Mouse (Mus musculus) frontal cortex, postnatal 14 days (tissue): ENCODE results near the gene Ror1.

Experiments
- DNase-seq, 2 experiments: peaks; one replicate each; pipeline ENCODE4 v3.0.0; 2022; ENCODE audit warnings: low spot score in 2 of 2

Ror1 gene

DNA sequence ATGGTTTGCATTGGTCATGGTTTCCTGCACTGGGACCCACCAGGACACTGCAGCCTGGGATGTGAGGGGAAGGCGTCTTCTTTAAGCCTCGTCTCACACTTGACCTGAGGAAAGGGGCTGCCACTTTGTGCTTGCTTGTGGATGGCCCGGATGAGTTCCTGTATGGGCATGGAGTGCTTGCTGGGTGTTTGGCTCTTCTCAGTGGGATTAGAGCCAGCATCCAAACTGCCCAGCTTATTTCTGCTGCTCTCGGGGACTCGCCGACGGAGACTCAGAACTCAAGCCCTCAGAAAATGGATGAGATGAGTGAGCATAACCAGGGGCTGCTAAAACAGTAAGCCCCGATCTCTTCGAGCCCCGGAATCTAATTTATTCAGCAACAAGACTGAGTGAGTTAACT lies 157.1 kb downstream of the Ror1 start:
- no peak for DNase-seq

DNA sequence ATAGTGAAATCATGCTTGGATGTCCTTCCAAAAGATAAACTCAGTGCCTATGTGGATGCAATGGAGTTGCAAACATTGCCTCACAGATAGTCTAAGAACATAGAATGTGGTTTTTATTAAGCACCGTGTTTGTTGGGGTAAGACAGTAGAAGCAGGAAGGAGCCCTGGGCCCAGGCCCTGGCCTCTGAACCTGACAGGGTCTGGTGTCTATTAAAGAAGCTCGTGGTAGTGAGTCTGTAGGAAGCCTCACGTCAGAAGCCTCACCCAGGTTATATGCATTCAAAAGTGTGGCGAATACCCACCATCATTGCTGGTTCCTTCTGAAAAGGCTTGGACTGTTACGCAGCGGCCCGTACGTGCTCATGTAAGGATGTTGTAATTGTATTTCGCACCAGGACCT lies 157.8 kb downstream of the Ror1 start:
- no peak for DNase-seq

DNA sequence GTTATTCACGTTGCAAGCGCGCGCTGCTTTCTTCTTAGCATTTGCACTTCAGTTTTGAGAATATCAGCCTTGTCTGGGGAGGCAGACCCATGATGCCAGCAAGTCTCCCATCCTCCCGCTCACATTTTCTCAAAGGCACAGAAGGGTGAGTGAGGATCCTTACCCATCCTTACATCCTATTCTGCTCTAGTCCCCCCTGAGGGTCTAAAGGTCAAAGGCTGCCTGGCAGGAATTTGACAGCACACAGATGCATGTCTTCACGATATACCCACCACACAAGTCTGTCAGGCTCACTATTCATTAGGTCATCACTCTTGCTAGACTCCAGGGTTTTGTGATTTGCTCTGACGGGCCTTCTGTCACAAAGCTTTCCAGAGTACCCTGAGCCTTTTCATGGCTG lies 158.2 kb downstream of the Ror1 start:
- DNase-seq, result no peak

DNA sequence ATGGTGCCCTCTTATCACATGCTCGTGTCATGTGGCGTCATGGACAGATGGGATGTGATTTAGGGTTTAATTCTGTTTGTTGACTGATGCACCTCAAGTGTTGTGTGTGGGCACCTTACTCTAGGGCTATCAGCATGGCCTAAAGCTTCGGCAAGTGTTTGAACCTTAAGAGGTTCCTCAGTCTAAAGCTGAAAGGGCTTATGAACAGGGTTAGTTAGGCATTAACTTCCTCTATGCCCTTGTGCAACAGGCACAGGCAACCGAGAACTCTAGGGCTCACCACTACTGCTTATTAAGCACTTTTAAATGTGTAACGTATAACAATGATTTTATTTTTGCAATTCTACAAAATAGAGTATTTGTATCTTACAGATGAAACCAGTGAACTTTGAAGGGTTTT lies 162.9 kb downstream of the Ror1 start:
- DNase-seq, result no peak

DNA sequence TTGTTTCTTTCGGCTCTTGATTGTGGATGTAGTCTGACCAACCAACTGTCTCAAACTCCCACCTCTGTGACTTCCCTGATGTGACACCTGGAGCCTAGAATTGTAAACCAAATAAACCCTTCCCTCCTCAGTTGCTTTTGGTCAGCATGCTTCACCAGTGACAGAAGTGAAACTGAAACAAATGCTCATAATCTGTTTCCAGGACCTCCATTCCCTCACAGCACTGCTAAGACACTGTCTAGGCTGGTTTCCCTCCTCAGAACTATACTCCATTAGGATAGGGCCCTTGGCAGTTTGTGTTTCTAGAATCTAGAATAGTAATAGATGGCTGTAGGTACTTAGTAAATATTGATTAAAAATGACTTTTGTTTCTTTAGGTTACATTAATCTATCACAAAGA lies 168.3 kb downstream of the Ror1 start:
- no peak for DNase-seq

DNA sequence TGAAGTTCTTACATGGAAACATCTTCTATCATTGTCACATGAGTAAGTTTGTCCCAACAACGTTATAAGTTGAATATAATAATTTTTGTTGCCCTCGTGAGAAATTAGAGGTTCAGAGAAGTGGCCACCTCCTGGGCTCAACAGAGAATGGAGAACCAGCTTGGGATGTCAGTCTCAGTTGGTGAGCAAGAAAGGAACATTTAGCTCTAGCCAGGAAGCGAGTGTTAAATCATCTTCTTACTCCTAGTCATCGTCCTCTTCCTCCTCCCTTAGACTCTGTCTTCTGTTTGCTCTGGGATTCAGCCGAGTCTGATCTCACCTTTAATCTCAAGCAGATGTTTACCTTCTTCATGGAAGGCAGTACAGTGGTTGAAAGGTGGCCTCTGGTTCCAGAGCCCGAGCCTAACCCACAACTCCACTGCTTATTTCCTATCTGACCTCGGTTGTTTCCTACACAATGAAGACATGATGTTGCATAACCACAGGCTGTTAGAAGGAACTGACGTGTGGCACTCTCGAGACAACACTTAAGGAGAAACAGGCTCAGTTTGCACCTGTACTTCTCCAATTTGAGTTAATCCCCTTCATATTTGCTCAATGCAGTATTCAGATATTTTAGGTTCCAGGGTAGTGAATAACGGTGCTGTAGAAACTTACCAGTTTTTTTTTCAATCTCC lies 175.6 kb downstream of the Ror1 start:
- no peak for DNase-seq

DNA sequence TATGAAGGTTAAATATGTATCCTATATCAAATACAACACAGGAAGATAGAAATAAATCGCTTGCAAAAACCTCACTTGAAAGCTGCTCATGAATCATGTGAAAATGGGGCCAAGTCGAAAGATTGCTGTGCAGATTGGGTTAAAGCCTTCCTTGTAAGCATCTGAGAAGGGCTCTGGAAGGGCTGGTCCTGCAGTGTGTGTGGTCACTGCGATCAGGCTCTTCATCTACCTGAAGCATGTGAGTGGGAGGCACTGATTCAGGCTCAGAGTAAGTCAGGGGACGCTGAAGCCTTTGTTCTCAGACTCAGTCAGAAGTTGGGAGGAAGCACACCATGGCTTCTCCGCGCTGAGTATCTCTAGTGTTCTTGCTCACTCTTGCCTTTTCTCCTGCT lies 176.1 kb downstream of the Ror1 start:
- DNase-seq, result no peak

DNA sequence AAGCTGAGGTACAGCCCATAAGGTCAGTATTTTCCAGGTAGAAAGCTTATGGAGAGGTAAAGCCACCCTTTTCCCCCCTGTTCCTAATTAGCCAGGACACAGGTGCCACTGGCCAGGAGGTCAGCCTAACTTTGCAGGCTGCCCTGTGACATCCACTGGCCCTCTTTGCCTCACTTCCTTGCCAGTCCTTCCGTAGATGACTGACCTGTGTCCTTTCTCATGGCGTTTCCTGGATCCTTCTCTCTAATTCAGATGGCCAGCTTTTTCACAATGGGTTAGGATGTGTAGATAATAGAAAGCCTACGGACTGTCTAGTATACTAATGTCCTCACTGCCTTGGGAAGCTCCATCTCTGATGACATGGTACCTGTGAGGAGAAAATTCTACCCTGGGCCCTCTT lies 177.8 kb downstream of the Ror1 start:
- DNase-seq, result no peak

DNA sequence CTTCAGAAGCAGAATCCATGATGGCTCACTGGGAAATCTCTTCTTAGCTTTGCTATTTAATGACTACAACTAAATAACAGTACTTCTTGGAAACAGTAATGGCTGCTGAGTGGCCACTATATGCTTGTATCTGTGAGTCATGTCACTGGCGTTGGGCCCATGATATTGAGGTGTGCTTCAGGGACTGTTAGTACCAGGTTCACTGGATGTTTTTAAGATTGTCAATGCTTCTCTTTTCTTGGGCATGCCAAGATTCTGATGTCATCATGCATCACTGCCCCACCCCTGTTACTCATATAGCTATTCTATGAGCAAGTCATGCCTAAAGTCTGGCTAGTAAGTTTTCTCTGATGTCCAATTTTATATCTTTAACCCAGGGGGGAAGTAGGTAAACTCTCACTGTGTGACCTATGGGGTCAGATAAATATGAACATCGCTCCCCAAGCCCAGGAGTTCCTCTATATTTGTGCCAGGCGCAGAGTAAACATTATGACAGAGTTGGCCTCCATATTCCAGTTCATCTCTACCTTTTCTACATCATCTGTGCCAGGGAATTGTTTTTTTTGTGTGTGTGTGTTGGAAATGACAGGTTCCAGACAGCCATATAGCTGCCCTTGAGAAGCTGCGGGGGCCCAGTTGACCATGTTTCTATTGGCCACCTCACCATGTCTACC lies 178.4 kb downstream of the Ror1 start:
- no peak for DNase-seq

DNA sequence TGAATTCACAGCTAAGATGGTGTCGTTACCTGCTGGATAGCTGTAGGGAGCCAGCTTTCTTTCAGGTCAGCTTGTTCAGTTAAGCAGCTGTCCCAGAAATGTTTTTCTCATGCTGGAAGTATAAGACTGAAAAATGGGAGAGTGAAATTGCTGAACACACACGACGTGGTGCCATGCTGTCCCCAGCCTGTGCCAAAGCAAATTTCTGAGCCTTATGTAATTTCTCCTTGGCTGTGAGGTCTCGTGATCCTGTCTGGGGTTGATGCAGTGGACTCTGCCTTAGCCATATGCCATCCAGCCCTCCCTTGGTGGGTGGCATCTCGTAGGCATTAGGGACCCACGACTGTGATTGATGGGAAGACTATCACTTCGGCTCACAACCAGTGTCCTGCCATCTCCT lies 180.9 kb downstream of the Ror1 start:
- no peak for DNase-seq

DNA sequence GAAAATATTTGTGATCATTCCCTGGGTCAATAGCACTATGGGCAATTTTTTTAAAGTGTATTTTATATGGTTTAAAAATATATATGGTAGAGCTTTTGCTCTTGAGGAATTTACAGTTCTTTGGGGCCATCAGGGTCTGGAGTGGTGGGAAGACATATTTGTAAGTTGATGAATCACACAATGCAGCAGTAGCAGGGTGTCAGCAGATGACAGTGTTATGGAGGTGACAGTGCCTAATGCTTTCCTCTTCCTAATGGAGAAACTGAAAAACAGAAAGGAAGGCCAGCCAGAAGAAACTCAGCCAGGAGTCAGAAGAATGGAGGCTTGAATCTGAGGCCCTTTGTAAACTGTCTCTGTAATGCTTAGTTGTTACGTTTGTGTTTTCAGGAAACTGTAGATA lies 181.4 kb downstream of the Ror1 start:
- DNase-seq, result no peak

DNA sequence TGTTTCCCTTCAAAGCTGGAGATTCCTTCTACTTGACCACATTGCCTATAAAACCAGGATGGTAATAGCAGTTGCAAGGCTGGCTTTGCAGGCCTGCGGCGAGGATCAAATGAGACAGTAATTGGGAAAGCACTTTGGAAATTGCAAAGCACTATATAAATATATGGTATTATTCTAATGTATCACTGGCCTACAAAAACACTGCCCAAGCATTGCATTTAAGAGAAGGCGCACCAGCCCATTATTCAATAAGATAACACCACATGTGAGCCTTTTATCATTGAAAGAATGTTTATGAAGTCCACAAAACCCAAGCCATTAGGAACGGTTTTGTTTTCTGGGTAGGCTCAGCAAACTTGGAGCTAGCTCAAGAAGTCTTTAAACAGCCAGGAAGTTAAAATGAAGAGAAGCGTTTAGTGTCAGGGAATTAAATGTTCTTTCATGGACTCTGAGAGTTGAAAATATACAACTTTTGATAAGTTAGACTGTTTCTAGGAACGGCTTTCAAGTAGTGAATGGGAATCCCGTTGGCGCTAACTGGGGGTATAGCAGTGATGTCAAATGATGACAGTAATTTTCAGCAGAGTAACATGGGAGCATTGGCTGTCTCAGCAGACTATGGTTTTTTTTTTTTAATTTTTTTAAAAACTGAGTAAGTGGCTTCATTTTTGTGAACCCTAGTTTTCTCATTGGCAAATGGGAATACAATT lies 187.7 kb downstream of the Ror1 start:
- DNase-seq, result no peak

DNA sequence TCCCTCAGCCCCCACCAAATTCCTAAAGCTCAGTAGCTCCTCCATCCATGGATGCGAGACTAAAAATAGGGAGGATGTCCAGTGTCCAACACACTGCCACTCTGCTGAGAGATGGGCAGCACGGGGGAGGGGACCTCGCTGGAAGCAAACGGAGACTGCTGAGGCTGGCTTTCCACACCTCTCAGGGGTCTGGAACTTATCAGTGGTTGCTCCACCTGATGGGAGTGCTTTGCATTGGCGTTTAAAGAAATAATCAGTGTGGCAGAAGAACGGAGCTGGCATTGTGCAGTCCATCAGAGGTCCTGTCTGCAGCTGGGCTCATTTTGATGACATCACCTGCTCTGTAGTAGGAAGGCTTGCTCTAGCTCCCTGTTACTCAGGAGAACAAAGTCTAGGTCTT lies 188.9 kb downstream of the Ror1 start:
- no peak for DNase-seq

DNA sequence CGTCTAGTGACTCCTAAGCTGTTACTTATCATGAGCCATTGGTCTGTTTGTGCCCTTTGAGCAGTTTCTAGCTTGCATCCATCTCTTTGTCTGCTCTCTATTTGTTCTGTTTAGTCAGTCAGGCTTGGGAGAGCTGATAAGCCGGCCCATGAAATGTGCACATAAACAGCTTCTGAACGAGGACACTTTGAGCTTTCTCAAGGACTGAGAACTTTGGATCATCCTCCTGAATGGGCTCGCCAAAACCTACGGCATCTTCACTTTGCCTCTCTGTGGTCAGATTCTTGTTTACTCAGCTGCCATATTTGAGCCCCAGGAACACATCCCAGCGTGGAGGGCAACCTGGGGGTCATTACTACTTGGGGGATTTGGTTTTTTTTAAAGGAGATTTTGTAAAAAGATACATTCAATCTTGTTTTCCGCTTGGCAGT lies 190.5 kb downstream of the Ror1 start:
- DNase-seq, result no peak

DNA sequence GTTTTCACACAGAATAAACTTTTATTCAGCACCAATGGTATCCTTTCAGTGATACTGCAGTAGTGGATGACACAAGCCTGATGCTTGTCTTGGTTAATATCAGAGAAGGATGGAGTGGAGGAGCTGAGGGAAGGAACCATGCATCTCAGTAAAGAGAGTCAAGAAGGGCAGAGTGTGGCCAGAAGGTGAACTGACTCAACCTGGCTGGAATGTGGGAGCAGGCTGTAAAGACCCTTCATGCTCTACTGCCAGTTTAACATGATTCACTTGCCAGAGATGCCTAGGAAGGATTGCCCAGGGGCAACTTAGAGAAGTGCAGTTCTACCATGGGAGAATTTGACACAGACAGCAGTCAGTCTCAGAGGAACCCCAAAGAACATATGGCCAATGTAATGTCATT lies 191.2 kb downstream of the Ror1 start:
- no peak for DNase-seq

DNA sequence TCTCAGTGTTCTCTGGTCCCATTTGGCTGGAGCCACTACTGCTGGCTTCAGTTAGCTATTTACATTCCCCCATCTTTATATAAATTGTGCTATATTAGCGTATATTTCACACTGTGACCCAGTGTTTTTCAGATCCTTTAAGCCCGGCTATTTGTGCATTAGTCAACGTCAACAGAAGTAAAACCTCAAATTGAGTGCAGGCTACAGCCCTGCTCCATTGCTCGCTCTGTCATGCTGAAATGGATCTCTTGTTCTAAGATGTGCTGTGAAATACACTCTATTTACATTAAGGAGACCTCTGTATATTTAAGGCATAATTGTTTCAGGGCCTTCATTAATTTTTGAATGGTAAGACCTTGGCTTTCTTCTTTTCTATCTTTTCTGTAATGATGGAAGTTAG lies 192.2 kb downstream of the Ror1 start:
- DNase-seq, result no peak

DNA sequence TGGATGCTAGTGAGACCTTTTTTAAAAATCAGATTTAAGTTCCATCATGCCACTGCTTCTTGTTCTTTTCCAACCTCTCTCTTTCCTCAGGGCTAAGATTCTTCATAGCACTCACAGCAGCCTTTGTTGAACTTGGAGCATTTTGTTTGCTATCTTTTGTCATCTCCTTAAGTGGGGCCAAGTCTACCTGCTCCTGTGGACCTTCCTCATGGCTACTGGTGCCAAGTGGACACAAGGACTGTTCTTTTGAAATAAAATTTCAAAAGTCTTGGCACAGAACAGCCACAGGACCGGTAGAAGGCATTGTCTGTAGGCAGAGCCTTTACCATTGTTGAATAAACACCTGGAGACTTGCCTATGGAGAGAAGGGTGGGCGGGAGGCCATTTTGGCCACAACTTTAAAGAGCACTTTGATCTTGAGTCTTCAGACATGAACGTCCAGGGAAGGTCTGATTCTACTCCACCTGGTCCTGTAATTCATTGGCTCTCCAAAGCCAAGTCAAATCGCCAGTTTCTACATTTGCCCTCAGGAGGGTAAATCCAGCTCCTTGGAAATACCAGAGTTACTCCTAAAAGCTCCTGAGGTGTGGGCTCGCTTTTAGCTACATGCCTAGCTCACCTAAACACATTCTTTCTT lies 195.5 kb downstream of the Ror1 start:
- DNase-seq, result no peak

DNA sequence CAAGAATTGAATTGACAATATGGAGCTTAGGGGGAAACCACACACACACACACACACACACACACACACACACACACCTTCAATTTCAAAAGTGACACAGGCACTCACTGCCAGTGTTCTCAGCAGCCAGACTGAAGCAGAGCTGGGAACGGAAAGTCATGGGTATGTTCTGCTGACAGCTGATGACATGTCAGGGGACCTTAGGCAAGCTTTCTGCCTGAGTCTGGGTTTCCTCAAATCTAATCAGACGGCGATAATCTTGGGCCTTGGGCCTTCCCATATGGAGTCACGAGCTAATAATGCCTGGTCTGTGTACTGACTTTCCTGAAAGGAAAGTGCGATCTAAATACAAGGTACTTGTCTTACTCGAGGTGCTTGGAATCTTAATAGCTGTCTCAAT lies 202.1 kb downstream of the Ror1 start:
- no peak for DNase-seq

DNA sequence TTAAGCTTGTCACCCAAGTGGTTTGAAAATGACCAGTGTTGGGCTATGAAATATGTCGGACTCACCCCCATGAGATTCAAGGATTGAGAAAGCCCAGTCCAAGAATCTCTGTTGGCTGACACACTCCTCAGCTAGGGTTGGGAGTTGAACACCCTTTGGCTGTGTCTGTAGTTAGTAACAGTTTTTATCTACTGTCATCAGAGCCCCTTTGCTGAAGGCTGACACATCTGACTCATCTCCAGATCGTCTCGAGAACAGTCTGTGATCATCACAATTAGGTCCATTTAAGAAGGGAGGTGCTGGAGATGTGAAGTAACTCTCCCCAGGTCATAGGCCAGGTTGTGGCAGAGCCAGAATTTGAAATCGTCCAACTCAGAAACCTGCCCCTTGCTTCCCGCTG lies 203.0 kb downstream of the Ror1 start:
- DNase-seq, result no peak

DNA sequence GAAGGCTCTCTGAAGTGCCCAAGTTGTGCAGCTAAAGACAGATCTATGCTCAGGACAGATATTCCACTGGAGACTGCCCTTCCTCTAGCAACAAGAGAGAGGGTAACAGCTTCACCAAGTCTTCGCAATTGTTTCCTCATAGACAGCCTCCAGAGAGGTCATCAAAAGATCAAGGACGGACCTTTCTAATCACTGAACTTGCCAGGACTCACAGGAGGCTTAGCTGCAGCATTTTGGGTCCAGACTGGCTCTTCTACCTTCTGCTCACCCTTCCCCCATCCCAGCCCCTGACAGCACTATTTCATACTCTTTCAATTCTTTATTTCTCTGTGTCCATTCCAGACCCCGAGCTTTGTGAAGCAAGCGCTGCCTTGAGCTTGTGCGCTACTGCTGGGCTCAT lies 204.6 kb downstream of the Ror1 start:
- DNase-seq, result no peak

DNA sequence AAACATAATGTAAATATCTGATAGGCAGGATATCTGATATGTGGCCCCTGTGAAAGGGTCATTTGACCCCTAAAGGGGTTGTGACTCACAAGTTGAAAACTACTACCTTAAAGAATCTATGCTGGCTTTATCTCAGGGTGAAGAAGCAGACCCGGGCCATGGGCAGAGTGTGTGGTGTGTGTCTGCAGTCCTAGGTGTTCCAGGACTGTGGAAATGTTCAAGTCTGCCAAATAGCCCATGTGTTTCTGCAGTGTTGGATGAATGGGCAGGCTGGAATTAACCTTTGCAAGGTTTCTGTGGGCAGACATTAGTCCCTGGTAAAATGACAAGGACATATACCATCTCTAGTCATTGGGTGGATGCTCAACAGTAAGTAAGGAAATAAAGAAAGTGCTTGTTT lies 205.8 kb downstream of the Ror1 start:
- DNase-seq, result no peak

DNA sequence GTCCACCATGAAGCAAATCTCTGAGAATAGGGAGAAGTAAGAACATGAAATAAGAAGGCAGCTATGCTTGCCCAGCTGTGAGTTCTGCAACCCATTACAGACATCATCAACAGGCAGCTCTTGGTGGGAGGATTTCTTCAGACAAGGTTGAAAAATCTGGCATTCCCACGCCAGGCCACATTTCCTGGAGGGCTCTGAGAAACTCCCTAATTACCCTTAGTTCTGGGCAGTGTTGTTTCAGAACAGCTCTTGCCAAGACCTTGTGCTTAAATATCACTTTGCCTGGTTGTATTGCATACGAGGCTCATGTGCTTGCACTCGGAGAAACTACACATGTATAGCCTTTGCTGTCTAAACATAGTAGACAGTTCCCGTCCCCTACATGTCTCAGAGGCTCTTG lies 211.8 kb downstream of the Ror1 start:
- no peak for DNase-seq
